Mouse (Mus musculus): ENCODE measurements at regions not wholly inside any gene's neighbourhood (a gene's known extent, or its start where the extent isn't known, plus 50 kb on each side); places are given as distances from the start of the nearest gene placed in this dataset.
A peak's percentile ranks its signal among the peaks of the same experiment; 100 is the strongest.

DNA sequence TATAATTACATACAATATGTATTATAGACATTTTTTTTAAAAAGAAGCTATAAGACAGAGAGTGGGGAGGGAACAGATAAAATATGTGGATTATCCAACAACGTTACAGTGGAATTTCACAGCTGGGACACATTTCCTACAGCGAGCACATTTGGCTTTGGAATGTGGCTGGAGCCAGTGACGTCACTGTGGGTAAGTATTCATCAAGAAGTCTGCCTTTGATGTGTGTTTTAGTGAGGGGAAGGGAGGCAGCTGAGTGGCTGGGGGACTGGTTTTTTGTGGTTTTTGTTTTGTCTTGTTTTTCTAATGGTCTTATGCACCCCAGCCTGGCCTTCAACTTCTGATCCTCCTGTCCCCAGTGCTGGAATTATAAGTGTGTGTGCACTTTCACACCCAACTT is 1161.2 kb upstream of the Gulo start:
- no peak for DNase-seq
- H3K27me3 ChIP-seq (replicated peaks; ENCODE audit: control insufficient read depth, insufficient read depth, low read length) = no peaks in the 10 kb centered on the region
- no peak overlapping the region for H3K27ac ChIP-seq (ENCODE audit: insufficient read depth, low read depth, low read length)
- H3K4me3 ChIP-seq (ENCODE audit: insufficient read depth, low read depth, low read length) = no peak overlapping the region
- no peaks in the 10 kb centered on the region for H3K36me3 ChIP-seq (ENCODE audit: control insufficient read depth, insufficient read depth, low read length)
- WGBS = 32% methylated on average over 3 of the region's 3 CpGs
- H3K4me1 ChIP-seq (ENCODE audit: control insufficient read depth, insufficient read depth, low read length) = no peaks in the 10 kb centered on the region
- TF ChIP-seq CTCF (conservative IDR thresholded peaks at IDR 0.05; ENCODE audit: insufficient read depth, insufficient read length, low read depth, low read length) = no peak
- TF ChIP-seq POLR2A (IDR thresholded peaks at IDR 0.05; ENCODE audit: low read depth, low read length) = no peak

DNA sequence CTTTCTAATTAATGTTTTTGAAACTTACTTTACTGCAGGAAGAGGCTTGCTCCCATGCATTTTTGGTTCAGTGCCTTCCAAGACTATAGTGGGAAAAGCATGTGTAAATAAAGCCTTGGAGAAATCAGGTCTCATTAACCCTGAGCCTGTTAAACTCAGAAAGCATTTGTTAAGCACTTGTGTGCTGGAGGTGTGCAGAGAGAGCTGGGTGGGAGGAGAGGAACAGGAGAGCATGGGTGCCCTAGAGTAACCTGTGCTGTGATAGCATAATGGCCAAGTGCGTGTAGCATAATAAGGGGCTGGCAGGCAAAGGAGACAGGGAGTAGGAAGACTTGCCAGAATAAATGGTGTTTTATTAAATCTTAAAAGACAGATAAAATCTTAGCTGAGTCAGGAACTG is 1160.2 kb upstream of the Gulo start:
- no peak overlapping the region for H3K4me3 ChIP-seq (ENCODE audit: insufficient read depth, low read depth, low read length)
- WGBS = 33% methylated on average over 1 of the region's 1 CpGs
- DNase-seq = no peak
- TF ChIP-seq CTCF (conservative IDR thresholded peaks at IDR 0.05; ENCODE audit: insufficient read depth, insufficient read length, low read depth, low read length) (no peak), POLR2A (IDR thresholded peaks at IDR 0.05; ENCODE audit: low read depth, low read length) (no peak)
- no peaks in the 10 kb centered on the region for H3K4me1 ChIP-seq (ENCODE audit: control insufficient read depth, insufficient read depth, low read length)
- H3K27me3 ChIP-seq (replicated peaks; ENCODE audit: control insufficient read depth, insufficient read depth, low read length) = no peaks in the 10 kb centered on the region
- H3K27ac ChIP-seq (ENCODE audit: insufficient read depth, low read depth, low read length) = no peak overlapping the region
- no peaks in the 10 kb centered on the region for H3K36me3 ChIP-seq (ENCODE audit: control insufficient read depth, insufficient read depth, low read length)

DNA sequence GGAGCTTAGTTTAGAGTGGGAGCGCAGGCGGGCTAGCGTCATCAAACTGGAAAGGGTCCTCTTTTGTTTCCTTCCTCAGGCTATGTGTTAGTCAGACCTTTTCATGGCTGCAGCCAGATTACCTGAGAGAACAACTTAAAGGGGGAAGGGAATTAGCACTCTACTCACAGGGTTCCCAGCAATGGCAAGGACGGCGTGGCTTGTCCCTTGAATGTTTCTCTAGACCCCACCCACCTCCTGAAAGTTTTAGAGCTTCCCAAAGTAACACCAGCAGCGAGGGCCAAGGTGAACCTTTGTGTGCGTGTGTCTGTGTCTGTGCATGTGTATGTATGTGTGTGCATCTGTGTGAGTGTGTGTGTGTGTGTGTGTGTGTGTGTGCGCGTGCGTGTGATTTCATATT is 1151.0 kb upstream of the Gulo start:
- Histone ChIP-seq H3K4me1 (ENCODE audit: control insufficient read depth, insufficient read depth, low read length) (no peaks in the 10 kb centered on the region), H3K27ac (ENCODE audit: insufficient read depth, low read depth, low read length) (no peak overlapping the region), H3K27me3 (replicated peaks; ENCODE audit: control insufficient read depth, insufficient read depth, low read length) (no peaks in the 10 kb centered on the region), H3K36me3 (ENCODE audit: control insufficient read depth, insufficient read depth, low read length) (no peaks in the 10 kb centered on the region), H3K4me3 (ENCODE audit: insufficient read depth, low read depth, low read length) (no peak overlapping the region)
- 88% methylated on average over 10 of the region's 10 CpGs for WGBS
- TF ChIP-seq CTCF (conservative IDR thresholded peaks at IDR 0.05; ENCODE audit: insufficient read depth, insufficient read length, low read depth, low read length) (no peak), POLR2A (IDR thresholded peaks at IDR 0.05; ENCODE audit: low read depth, low read length) (no peak)
- DNase-seq = no peak

GRCm38 (mm10) chr14:67158867-67159266 is 1149.9 kb upstream of the Gulo start:
- Histone ChIP-seq H3K36me3 (ENCODE audit: control insufficient read depth, insufficient read depth, low read length) (no peaks in the 10 kb centered on the region), H3K4me3 (ENCODE audit: insufficient read depth, low read depth, low read length) (no peak overlapping the region), H3K4me1 (ENCODE audit: control insufficient read depth, insufficient read depth, low read length) (no peaks in the 10 kb centered on the region), H3K27me3 (replicated peaks; ENCODE audit: control insufficient read depth, insufficient read depth, low read length) (no peaks in the 10 kb centered on the region), H3K27ac (ENCODE audit: insufficient read depth, low read depth, low read length) (no peak overlapping the region)
- 51% methylated on average over 9 of the region's 9 CpGs for WGBS
- TF ChIP-seq CTCF (conservative IDR thresholded peaks at IDR 0.05; ENCODE audit: insufficient read depth, insufficient read length, low read depth, low read length) (no peak), POLR2A (IDR thresholded peaks at IDR 0.05; ENCODE audit: low read depth, low read length) (no peak)
- DNase-seq = no peak

DNA sequence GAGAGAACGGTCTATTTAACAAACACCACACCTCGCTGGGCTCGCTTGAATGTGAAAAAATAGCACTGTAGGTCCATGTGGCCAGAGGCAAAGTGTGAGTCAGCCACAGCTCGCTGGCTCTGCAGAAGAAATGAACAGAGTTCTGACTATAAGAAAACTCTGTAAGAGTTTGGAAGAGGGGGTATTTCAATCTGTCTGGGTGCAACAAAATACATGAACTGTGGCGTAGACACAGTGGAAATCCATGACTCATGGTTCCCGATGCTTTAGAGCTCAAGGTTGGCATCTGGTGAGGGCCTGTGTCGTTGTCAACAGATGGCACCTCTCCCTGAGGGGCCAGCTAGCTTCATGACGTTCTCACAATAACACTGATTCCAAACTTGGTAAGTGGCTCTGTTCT is 1147.4 kb upstream of the Gulo start:
- Histone ChIP-seq H3K27ac (ENCODE audit: insufficient read depth, low read depth, low read length) (no peak overlapping the region), H3K27me3 (replicated peaks; ENCODE audit: control insufficient read depth, insufficient read depth, low read length) (no peaks in the 10 kb centered on the region), H3K4me3 (ENCODE audit: insufficient read depth, low read depth, low read length) (no peak overlapping the region), H3K36me3 (ENCODE audit: control insufficient read depth, insufficient read depth, low read length) (no peaks in the 10 kb centered on the region), H3K4me1 (ENCODE audit: control insufficient read depth, insufficient read depth, low read length) (no peaks in the 10 kb centered on the region)
- DNase-seq = peak; percentile 18
- TF ChIP-seq CTCF (conservative IDR thresholded peaks at IDR 0.05; ENCODE audit: insufficient read depth, insufficient read length, low read depth, low read length) = no peak
- no peak for TF ChIP-seq POLR2A (IDR thresholded peaks at IDR 0.05; ENCODE audit: low read depth, low read length)
- 52% methylated on average over 8 of the region's 8 CpGs for WGBS

DNA sequence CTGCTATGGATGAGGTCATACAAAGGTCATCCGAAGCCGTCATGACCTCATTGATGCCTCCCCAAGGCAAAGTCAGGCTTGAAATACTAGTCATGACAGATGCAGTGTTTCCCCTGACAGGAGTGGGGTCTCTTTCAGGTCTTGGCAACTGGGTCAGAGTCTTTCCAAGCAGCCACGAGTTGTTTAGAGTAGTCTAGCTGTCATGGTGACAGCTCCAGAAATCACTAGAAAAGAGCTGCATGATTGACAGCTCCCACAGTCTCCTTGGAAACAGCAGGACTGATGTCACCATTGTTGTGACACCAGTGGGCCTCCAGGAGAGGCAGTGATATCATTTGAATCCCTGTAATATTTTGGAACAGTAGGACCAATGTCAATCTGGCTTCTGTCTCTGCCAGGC is 1144.6 kb upstream of the Gulo start:
- TF ChIP-seq POLR2A (IDR thresholded peaks at IDR 0.05; ENCODE audit: low read depth, low read length) (no peak), CTCF (conservative IDR thresholded peaks at IDR 0.05; ENCODE audit: insufficient read depth, insufficient read length, low read depth, low read length) (no peak)
- DNase-seq = no peak
- WGBS = 45% methylated on average over 3 of the region's 3 CpGs
- no peak overlapping the region for H3K4me3 ChIP-seq (ENCODE audit: insufficient read depth, low read depth, low read length)
- no peaks in the 10 kb centered on the region for H3K4me1 ChIP-seq (ENCODE audit: control insufficient read depth, insufficient read depth, low read length)
- no peaks in the 10 kb centered on the region for H3K27me3 ChIP-seq (replicated peaks; ENCODE audit: control insufficient read depth, insufficient read depth, low read length)
- H3K27ac ChIP-seq (ENCODE audit: insufficient read depth, low read depth, low read length) = no peak overlapping the region
- no peaks in the 10 kb centered on the region for H3K36me3 ChIP-seq (ENCODE audit: control insufficient read depth, insufficient read depth, low read length)

- DNase-seq = no peak
- Histone ChIP-seq H3K27me3 (replicated peaks; ENCODE audit: control insufficient read depth, insufficient read depth, low read length) (no peaks in the 10 kb centered on the region), H3K36me3 (ENCODE audit: control insufficient read depth, insufficient read depth, low read length) (no peaks in the 10 kb centered on the region), H3K27ac (ENCODE audit: insufficient read depth, low read depth, low read length) (no peak overlapping the region), H3K4me1 (ENCODE audit: control insufficient read depth, insufficient read depth, low read length) (no peaks in the 10 kb centered on the region), H3K4me3 (ENCODE audit: insufficient read depth, low read depth, low read length) (no peak overlapping the region)
- WGBS = 61% methylated on average over 7 of the region's 7 CpGs
- TF ChIP-seq CTCF (conservative IDR thresholded peaks at IDR 0.05; ENCODE audit: insufficient read depth, insufficient read length, low read depth, low read length) (0 out of 2 replicates have a peak, but pooled peaks have one; percentile 9), POLR2A (IDR thresholded peaks at IDR 0.05; ENCODE audit: low read depth, low read length) (no peak)
These were observed 1141.0 kb upstream of the Gulo start for GRCm38 (mm10) chr14:67149961-67150471.
